Mouse (Mus musculus) bone marrow, adult 2 months (tissue): ENCODE measurements around the gene Pde7b. TPM values are rescaled to one million over a fixed set of nuclear protein-coding genes. Genes with fewer than 3 reads are reported as not detected.
A peak's percentile ranks its signal among the peaks of the same experiment; 100 is the strongest.

Experiments used
- H3K27ac ChIP-seq: fragments of 200-500 bp; 2 replicates; pipeline ENCODE4 v1.5.1; 2012; ENCODE audit warnings: low read depth, mild to moderate bottlenecking, control low read depth, inconsistent platforms, low read length; ENCODE audit not compliant: control insufficient read depth, poor library complexity, insufficient read depth
- H3K4me1 ChIP-seq: fragments of 200-500 bp; 2 replicates; pipeline ENCODE4 v1.6.1; 2011; ENCODE audit warnings: low read length; ENCODE audit not compliant: control insufficient read depth, insufficient read depth
- H3K4me3 ChIP-seq: fragments of 200-500 bp; replicated peaks from 2 replicates; pipeline ENCODE3; 2011; ENCODE audit warnings: mild to moderate bottlenecking, low read depth, low read length, control low read depth; ENCODE audit not compliant: control insufficient read depth
- CTCF ChIP-seq: fragments of 200-500 bp; IDR thresholded peaks from 2 replicates; pipeline ENCODE4 v1.5.1; 2011; ENCODE audit warnings: low read length, control low read depth; ENCODE audit not compliant: control insufficient read depth, insufficient read depth
- POLR2A ChIP-seq: fragments of 200-500 bp; IDR thresholded peaks from 2 replicates; pipeline ENCODE4 v1.6.1; 2011; ENCODE audit warnings: low read depth, mild to moderate bottlenecking, control low read depth, low read length, borderline replicate concordance; ENCODE audit not compliant: control insufficient read depth
- WGBS: fragments of 180-500 bp; shearing (Covaris S2); methylation state at CpG from one replicate; pipeline ENCODE4 v1.1.7; 2018; 5-methylcytosine and 5-hydroxymethylcytosine counted together
- polyA plus RNA-seq: library from polyadenylated mRNA; stranded (reverse); fragments of >200 nt; gene quantifications from 2 replicates; pipeline ENCODE4 v1.2.4, GENCODE M21; 2011; ENCODE audit warnings: low replicate concordance; ENCODE audit not compliant: missing spikeins, insufficient read depth, insufficient read length

Pde7b gene
- polyA plus RNA-seq, 1 experiment = 1.8 TPM

- Histone ChIP-seq H3K4me1 (no peaks in the 10 kb centered on the region; the same call in 1 of the 2 replicates), H3K4me3 (no peak overlapping the region), H3K27ac (no peak overlapping the region)
- WGBS = 75% methylated on average over 2 of the region's 2 CpGs
- no peak for TF ChIP-seq POLR2A
- no peak for TF ChIP-seq CTCF
These were observed 7.3 kb upstream of the Pde7b start for GRCm38 (mm10) chr10:20732180-20732579.

- TF ChIP-seq POLR2A = no peak
- TF ChIP-seq CTCF = no peak
- no peak overlapping the region for H3K27ac ChIP-seq
- H3K4me3 ChIP-seq = no peak overlapping the region
- no peaks in the 10 kb centered on the region; the same call in 1 of the 2 replicates for H3K4me1 ChIP-seq
- WGBS = 72% methylated on average over 1 of the region's 1 CpGs
These were observed 5.2 kb upstream of the Pde7b start for GRCm38 (mm10) chr10:20730034-20730433.

DNA sequence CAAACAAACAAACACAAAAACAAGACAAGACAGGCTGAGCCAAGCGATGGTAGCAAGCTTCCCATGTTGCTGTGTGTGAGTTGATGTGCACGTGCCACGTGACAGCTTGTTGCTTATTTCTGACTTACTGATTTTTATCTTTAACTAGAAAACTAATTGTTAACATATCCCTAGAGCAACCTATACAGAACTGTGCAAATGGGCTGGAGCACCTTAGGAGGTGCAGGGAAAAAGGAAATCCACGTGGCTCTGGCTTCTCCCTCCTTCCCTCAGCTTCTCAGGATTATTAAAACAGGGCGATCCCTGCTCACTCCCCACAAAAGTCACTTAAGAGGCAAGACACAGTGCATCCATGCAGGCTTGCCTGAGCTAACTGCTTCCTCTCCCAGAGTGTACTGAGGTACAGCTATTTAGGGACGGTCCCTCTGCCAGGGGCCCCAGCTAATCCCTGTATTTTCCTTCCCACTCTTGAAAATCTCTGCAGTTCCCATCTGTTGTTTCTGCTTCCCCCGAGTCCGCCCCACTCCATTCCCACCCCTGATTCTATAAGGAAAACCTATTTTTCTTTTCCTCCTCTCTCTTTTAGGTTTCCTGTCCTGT lies 606 bp upstream of the Pde7b start:
- Histone ChIP-seq H3K27ac (no peak overlapping the region), H3K4me3 (no peak overlapping the region), H3K4me1 (no peaks in the 10 kb centered on the region; the same call in 1 of the 2 replicates)
- WGBS = 48% methylated on average over 8 of the region's 8 CpGs
- TF ChIP-seq POLR2A = no peak
- no peak for TF ChIP-seq CTCF

- 2% methylated on average over 10 of the region's 10 CpGs for whole genome bisulfite sequencing
- TF ChIP-seq CTCF (no peak), POLR2A (no peak)
- Histone ChIP-seq H3K4me1 (no peaks in the 10 kb centered on the region; the same call in 1 of the 2 replicates), H3K4me3 (peak overlapping the region; percentile 43), H3K27ac (no peak overlapping the region)
These were observed 427 bp downstream of the Pde7b start for GRCm38 (mm10) chr10:20724451-20724850.

GRCm38 (mm10) chr10:20723962-20724361 lies 916 bp downstream of the Pde7b start:
- no peak for TF ChIP-seq CTCF
- no peak for TF ChIP-seq POLR2A
- Histone ChIP-seq H3K4me1 (no peaks in the 10 kb centered on the region; the same call in 1 of the 2 replicates), H3K4me3 (no peak overlapping the region), H3K27ac (no peak overlapping the region)
- WGBS = 3% methylated on average over 3 of the region's 3 CpGs

DNA sequence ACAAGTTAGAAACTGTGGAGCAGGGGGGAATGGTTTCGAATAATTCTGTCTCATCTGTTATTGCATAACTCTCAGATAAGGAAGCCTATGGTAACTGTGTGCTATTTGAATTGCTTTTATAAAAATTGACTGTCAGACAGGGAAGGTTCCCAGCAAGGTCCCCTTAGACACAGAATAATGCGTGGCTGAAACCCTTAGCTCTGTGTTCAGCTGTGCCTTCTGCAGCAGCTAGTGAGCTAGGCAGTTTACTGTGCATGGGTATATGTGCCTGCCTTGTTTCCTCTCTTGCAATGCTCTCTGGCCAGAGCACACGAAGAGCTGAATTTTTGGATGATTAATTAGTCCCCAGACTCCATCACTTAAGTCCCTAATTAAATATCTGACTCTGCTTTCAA lies 1.4 kb downstream of the Pde7b start:
- no peaks in the 10 kb centered on the region; the same call in 1 of the 2 replicates for H3K4me1 ChIP-seq
- TF ChIP-seq POLR2A (no peak), CTCF (no peak)
- H3K4me3 ChIP-seq = no peak overlapping the region
- 4% methylated on average over 3 of the region's 3 CpGs for WGBS
- no peak overlapping the region for H3K27ac ChIP-seq

DNA sequence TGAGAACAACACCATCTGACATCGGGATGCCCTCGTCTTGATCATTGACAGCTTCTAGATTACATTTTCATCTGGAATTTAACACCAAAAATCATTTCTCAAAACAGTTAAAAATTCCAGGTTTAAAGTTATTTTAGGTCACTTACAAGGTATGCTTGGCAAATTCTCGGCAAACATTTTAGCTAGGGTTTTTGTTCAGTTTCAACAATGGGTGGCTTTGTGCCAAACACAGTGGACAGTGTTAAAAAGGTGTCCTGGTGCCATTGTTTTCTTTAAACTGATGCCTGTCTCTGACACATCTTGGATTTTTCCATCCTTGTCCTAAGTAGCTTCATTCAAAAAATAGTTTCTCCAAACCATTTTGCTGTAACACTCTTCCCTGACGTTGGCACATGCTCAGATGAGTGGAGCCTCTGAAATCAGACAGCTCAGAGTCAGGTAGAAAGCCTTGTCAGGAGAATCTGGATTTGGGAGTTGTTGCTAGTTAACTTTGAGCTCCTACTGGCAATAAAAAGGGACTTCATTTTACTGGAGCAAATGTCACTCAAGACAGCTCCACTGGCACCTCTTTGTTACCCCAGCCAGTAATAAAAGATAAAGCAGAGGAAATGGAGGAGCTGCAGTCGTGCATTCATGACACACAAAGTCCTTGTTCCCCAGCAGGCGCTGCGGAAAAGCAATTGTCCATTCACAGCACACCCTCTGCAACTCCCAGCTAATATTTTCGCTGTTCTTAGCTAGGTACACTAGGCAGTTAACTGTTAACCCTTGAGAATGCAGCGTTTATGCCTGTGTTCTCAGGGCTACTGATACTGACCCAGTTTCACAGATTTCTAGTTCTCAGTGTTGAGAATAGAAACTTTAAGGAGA lies 2.0 kb downstream of the Pde7b start:
- no peaks in the 10 kb centered on the region; the same call in 1 of the 2 replicates for H3K4me1 ChIP-seq
- WGBS = 46% methylated on average over 9 of the region's 9 CpGs
- no peak overlapping the region for H3K4me3 ChIP-seq
- no peak overlapping the region for H3K27ac ChIP-seq
- TF ChIP-seq CTCF (no peak), POLR2A (no peak)

- Histone ChIP-seq H3K27ac (no peak overlapping the region), H3K4me1 (no peaks in the 10 kb centered on the region; the same call in 1 of the 2 replicates), H3K4me3 (no peak overlapping the region)
- WGBS = 18% methylated on average over 2 of the region's 2 CpGs
- no peak for TF ChIP-seq POLR2A
- no peak for TF ChIP-seq CTCF
These were observed 5.7 kb downstream of the Pde7b start for GRCm38 (mm10) chr10:20719201-20719600.
